Mouse (Mus musculus): ENCODE results near the gene Peak1. TPM values are rescaled to one million over a fixed set of nuclear protein-coding genes. Genes with fewer than 3 reads are reported as not detected.

Gene Peak1
- total RNA-seq, 1 experiment from 2014 or later: 27.7 TPM

DNA sequence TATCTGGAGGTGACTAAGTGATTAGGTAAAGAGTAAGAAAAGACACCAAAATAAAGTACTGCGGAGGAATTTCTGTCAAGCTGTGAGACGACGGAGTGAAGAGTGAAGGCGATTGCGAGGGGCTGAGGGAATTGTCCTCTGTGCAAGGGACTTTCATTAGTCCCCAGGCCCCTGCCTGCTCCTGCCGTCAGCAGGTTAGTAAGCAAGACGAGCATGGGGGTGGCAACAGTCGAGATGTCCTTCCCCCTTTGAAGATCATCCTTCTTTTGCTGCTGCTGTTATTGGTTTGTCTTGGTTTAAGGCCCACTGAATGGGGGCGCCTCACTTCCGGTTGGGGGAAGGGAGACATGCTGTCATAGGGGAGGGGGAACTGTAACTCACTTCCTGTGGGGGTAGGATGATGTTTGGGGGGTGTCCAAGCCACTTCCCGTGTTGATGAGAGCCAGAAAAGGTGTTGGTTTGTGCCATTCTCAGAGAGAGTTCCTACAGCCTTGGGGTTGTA, 922 bp upstream of the Peak1 start:
- ATAC-seq (replicated peaks; ENCODE audit: insufficient number of reproducible peaks, low FRiP score, low TSS enrichment, poor library complexity, severe bottlenecking): peak; percentile 58

DNA sequence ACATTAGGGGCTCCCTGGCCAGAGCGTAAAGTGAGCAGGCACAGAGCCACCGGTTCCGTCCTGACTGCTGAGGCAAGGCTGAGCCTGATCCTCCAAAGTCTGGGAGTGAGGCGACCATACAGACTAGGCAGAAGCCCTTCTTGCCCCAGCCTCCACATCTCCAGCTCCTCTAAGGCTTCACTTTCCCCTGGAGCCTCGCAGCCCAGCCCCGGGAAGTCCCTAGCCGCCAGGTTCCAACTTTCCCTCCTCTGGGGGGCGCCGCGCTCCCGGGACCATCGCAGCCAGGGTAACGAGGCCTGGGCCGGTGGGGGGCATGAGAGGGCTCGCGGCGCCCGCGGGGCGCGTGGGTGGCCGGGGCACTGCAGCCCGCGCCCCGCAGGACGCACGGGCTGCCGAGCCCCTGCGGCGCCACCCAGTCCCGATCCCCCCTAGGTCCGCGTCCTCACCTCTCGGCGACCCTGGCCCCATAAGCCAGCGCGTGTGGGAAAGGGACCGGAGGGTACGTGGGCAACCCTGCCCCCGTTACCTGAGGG, 386 bp downstream of the Peak1 start:
- ATAC-seq (replicated peaks; ENCODE audit: insufficient number of reproducible peaks, low FRiP score, low TSS enrichment, poor library complexity, severe bottlenecking): 0 out of 2 replicates have a peak, but pooled peaks have one; percentile 6

DNA sequence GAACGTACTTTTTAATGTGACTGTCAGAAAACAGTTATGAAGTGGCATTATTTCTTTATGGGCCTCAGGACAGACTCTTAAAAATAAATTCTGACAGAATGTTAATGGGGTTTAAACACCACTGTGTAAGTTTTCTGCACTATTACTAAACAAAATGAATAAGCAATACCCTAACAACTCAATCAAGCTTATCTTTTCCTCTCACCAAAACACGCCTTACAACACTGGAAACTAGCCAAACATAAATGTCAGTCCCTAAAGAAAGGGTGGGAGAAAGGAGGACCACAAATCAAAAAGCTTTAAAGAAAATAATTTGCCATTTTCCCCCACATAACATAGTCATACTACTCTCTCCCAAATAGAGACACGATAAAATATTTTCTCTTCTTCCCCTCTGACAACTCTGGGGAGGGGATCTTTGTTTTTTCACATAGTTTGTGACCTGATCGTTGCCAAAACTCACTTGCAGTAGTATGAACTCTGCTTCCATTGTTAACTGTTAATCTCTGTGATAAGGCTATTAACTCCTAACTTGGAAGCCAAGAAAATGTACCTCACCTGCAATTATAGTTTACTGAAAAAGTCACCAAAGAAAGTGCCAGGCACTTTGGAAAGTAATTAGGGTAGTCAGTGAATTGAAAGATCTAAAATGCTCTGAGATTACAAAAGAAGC, 1.8 kb downstream of the Peak1 start:
- no peak for ATAC-seq (replicated peaks; ENCODE audit: insufficient number of reproducible peaks, low FRiP score, low TSS enrichment, poor library complexity, severe bottlenecking)

DNA sequence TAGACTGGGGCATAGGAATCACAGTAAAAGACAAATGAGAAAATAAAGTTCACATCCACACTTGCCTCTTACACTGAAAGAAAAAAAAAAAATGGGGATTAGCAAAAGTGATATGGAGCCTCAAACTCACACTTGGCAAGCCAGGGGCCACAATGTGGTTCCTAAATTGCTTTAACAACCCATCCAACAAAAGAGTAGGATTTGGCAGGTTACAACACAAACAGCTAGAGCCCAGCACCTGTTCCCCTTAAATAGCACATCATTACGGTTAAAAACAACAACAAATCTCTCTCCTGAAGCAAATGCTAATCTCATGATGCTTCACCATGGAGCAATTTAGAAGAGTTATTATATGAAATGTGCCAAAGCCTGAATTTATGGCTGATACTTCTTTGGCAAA, 2.5 kb downstream of the Peak1 start:
- no peak for ATAC-seq (replicated peaks; ENCODE audit: insufficient number of reproducible peaks, low FRiP score, low TSS enrichment, poor library complexity, severe bottlenecking)

DNA sequence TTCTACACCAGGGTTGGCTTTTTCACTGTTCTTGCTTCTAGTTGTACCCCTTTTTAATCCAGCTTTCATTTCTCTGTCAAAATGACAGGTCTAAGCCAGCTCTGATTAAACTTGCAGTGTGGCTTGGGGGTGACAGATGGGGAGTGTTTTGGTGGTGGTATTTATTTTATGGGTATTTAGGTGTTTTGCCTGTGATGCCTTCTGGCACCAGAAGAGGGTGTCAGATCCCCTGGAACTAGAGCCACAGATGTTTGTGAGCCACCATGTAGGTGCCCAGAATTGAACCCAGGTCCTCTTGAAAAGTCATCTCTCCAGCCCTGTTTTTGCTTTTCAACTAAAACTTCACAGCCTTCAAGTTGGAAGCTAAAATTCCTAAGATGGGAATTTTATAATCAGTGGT, 3.5 kb downstream of the Peak1 start:
- no peak for ATAC-seq (replicated peaks; ENCODE audit: insufficient number of reproducible peaks, low FRiP score, low TSS enrichment, poor library complexity, severe bottlenecking)

DNA sequence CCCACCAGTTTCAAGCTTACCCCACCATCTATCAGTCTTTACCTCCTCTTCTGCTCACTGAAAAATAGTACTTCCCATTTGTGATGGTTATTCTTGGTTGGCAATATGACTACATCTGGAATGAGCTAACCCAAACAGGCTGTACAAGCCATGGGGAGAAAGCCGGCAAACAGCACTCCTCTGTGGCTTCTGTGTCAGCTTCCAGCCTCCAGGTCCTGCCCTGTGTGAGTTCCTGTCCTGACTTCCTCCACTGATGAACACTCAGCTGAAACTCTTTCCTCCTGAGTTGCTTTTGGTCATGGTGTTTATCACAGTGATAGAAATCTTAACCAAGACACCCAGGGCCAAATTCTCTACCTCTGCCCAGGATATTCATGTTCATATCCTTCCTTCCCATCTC, 5.2 kb downstream of the Peak1 start:
- no peak for ATAC-seq (replicated peaks; ENCODE audit: insufficient number of reproducible peaks, low FRiP score, low TSS enrichment, poor library complexity, severe bottlenecking)

DNA sequence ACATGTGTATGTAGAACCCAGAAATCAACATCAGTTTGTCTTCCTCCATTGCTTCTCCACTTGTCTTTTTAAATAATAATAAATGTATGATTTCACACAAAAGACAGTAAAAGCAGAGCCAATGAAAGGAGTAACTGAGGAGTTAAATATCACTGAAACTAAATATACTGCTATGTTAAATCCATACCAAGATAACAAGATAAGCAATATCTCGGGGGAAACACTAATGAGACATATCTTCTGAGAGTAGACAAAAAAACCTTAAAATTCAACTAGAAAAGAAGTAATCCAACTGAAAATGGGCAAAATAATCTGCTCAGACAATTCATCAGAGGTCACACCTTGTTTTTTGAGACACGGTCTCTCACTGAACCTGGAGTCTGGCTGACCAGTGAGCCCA, 7.9 kb downstream of the Peak1 start:
- ATAC-seq (replicated peaks; ENCODE audit: insufficient number of reproducible peaks, low FRiP score, low TSS enrichment, poor library complexity, severe bottlenecking): no peak

DNA sequence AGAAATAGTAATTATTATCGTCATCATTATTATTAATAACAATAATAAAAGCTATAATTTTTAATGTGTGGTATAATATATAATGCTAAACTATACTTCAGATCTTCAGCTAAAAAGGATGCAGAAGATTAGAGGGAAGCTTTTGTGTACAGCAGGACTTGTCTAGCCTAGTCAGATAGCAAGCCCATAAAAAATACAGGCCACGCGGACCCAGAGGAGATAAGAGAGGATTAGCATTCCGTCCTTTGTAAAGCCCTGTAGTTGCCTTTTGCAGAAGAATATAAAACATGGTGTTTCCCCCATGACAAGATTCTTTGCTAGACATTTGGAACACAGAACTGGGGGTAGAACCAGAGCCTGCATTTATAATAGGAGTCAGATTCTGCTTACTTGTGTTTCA, 13.2 kb downstream of the Peak1 start:
- no peak for ATAC-seq (replicated peaks; ENCODE audit: insufficient number of reproducible peaks, low FRiP score, low TSS enrichment, poor library complexity, severe bottlenecking)

DNA sequence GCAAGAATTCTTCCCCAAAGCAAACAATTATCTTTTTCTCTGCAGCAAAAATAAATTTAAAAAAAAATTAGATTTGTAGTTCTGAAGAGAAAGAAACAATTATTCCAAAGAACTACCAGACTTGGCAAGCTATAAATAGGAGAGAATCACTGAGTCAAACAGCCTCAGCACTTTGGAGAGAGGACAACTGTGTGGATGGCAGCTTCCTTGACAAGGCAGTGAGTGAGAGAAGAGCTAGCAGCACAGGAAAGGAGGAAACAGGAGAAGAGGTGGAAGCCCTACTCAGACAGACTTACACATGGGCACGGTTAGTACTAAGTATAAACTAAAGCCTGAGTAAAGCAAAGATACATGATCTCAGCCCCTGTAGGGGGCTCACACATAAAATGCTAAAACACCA, 21.6 kb downstream of the Peak1 start:
- ATAC-seq (replicated peaks; ENCODE audit: insufficient number of reproducible peaks, low FRiP score, low TSS enrichment, poor library complexity, severe bottlenecking): no peak

DNA sequence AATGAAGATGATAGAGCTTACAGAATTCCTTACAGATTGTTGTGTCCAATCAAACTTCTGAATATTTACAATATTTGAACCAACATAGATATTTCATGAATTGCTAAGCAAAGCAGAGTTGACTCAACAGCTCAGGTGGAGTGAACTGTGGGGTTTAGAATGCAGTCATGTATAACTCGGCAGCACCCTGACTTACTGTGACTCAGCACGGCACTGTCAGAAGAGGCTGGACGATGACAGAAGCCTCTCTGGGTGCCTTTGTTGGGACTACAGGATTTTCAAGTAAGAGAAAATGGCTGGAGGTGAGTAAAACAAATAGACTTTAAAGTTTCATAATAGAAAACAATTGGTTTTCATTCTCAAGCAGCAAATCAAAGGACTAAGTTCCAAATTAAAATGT, 25.0 kb downstream of the Peak1 start:
- ATAC-seq (replicated peaks; ENCODE audit: insufficient number of reproducible peaks, low FRiP score, low TSS enrichment, poor library complexity, severe bottlenecking): no peak

DNA sequence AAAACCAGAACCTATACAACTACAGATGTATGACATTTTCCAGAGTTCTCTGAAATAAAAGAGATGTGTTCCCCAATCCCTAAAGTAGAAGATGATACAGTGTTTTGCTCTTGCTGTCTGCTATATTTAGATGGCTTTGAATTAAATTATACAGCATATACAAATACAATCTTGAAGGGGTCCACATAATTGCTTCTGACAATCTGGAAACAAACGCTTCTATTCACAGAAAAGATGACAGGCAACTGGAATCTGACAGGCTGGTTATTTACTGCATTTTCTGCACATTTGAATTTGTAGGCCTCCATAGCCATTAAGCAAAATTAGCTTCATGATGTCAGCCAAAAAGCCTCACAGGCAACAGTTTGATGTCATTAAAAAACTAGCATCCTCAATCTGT, 35.1 kb downstream of the Peak1 start:
- no peak for ATAC-seq (replicated peaks; ENCODE audit: insufficient number of reproducible peaks, low FRiP score, low TSS enrichment, poor library complexity, severe bottlenecking)

GRCm38 (mm10) chr9:56374401-56374800, 43.5 kb downstream of the Peak1 start:
- no peak for ATAC-seq (replicated peaks; ENCODE audit: insufficient number of reproducible peaks, low FRiP score, low TSS enrichment, poor library complexity, severe bottlenecking)

DNA sequence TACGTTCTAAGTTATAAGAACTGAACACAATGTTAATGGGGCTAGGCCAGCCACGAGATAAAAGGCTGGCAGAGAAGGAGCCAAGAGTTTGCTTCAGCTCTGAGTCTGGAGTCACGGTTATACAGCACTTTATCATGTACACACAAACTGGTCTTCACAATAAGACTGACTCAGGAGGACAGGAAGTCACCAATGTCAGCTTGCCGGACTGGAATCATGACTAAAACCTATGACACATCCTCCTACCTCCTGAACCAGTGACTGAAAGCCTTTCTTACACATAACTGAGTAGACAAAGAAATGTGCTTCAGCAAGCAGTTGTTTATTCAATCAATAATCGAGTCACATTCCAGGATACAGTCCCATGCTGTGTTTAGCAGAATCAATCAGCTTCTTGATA, 47.2 kb downstream of the Peak1 start:
- ATAC-seq (replicated peaks; ENCODE audit: insufficient number of reproducible peaks, low FRiP score, low TSS enrichment, poor library complexity, severe bottlenecking): no peak

- ATAC-seq (replicated peaks; ENCODE audit: insufficient number of reproducible peaks, low FRiP score, low TSS enrichment, poor library complexity, severe bottlenecking): no peak
Observed at GRCm38 (mm10) chr9:56368814-56369213, 49.1 kb downstream of the Peak1 start.

DNA sequence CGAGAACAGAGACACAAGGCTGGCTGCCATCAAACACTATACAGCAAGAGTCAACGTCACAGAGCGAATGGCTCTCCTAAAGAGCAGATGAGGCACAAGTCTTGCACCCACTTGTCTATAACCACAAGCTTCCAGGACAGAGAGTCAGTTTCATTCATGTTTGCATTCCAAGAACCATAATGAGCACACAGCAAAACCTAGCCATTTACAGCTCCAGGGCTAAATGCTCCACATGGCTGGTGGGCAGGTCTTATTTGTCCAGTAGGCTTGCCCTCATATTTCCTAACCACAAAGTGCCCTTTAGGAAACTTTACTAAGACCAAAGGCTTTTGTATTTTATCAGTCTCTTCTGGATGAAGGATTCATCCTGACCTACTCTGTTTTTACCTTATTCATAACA, 54.6 kb downstream of the Peak1 start:
- no peak for ATAC-seq (replicated peaks; ENCODE audit: insufficient number of reproducible peaks, low FRiP score, low TSS enrichment, poor library complexity, severe bottlenecking)

- no peak for ATAC-seq (replicated peaks; ENCODE audit: insufficient number of reproducible peaks, low FRiP score, low TSS enrichment, poor library complexity, severe bottlenecking)
Observed at GRCm38 (mm10) chr9:56359261-56359660, 58.6 kb downstream of the Peak1 start.

GRCm38 (mm10) chr9:56355186-56355585, 62.7 kb downstream of the Peak1 start:
- ATAC-seq (replicated peaks; ENCODE audit: insufficient number of reproducible peaks, low FRiP score, low TSS enrichment, poor library complexity, severe bottlenecking): no peak

- ATAC-seq (replicated peaks; ENCODE audit: insufficient number of reproducible peaks, low FRiP score, low TSS enrichment, poor library complexity, severe bottlenecking): no peak
Observed at GRCm38 (mm10) chr9:56346321-56346720, 71.5 kb downstream of the Peak1 start.

DNA sequence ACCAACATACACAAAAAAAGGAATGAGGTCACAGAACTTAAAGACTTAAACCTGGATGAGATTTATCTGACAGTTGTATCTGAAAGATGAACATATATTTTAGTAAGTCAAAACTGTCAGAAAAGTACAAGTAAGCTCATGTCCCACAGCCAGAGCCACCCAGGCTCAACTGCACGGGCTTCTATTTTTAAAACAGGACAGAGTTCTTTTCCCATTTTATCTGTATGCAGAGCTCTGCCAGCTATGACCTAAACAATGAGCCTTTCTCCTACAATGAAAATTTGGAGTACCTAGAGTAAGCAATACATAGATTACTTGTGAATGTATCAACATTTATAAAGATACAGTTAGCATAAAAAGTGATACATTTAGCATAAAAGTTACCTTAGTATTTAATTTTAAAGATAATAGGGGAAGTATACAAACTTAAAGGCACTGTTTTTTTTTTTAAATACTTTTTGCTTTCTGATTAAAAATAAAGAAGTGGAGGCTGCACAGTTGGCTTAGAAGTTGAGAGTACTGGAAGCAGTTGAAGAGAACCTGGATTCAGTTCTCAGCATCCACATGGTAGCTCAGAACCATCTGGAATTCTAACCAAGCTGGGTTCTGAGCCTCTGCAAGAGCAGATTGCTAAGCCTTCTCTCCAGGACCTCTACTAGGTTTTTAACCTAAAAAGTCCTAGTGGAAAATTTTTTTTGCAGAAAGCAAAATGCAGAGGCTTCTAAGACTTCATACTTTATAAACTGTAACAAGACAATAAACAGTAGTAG, 78.3 kb downstream of the Peak1 start:
- ATAC-seq (replicated peaks; ENCODE audit: insufficient number of reproducible peaks, low FRiP score, low TSS enrichment, poor library complexity, severe bottlenecking): no peak

DNA sequence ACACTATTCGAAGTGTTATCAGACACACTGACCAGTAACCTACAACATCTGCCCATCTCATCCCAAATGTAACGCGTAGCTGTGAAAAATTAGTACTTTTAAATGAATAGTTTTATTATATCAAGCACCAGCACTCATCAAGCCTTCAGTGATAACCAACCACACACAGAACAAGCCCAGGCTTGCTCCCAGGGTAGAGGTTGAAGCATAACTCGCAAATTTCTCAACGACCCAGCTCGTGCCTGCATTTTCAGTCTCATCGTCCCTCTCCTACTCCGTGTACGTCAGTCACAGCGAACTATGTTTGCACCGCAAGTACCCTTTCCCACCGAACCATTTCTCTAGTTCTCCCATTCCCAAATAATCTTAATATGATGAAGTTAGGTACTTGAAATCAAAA, 83.5 kb downstream of the Peak1 start:
- no peak for ATAC-seq (replicated peaks; ENCODE audit: insufficient number of reproducible peaks, low FRiP score, low TSS enrichment, poor library complexity, severe bottlenecking)
